Mouse (Mus musculus): ENCODE data around the gene Adamts20.

GRCm38 (mm10) chr15:94430681-94431405 is 34.4 kb downstream of the Adamts20 start:
- TF ChIP-seq CTCF (conservative IDR thresholded peaks at IDR 0.05; ENCODE audit: low read length) = no peak
- no peak for TF ChIP-seq POU5F1 (IDR thresholded peaks at IDR 0.05; ENCODE audit: borderline replicate concordance, low read length)

All from E14TG2a.4 (cell line).